Mouse (Mus musculus): ENCODE data around the gene 2610528A11Rik.
A peak's percentile ranks its signal among the peaks of the same experiment; 100 is the strongest.
"Not testable (repeated sequence)": the region's sequence is repeated elsewhere in the genome, so short reads cannot be mapped to it uniquely, and the experiment has no call there.

2610528A11Rik gene

DNA sequence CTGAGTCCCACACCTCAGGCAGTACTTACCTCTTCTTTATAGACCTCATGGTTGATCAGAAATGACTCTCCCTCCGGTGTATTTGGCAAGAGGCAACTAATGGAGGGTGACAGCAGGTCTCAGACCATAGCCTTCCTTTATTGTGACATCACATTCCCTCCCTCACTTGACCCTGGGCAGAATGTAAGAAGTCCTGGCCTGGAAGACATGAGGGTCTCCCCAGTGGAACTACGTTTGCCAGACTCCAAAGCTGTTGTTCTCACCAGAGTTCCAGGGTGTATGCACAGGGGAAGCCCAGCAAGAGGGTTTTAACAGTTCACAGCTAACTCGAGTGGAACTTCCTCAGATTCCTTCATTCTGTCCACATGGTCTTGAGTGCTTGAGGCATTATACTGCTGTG is at the start of gene 2610528A11Rik:
TSS of gene 2610528A11Rik (minus strand) at position 101 of the 400 bp plus-strand sequence.
- no peak for DNase-seq (ENCODE audit: low spot score)

DNA sequence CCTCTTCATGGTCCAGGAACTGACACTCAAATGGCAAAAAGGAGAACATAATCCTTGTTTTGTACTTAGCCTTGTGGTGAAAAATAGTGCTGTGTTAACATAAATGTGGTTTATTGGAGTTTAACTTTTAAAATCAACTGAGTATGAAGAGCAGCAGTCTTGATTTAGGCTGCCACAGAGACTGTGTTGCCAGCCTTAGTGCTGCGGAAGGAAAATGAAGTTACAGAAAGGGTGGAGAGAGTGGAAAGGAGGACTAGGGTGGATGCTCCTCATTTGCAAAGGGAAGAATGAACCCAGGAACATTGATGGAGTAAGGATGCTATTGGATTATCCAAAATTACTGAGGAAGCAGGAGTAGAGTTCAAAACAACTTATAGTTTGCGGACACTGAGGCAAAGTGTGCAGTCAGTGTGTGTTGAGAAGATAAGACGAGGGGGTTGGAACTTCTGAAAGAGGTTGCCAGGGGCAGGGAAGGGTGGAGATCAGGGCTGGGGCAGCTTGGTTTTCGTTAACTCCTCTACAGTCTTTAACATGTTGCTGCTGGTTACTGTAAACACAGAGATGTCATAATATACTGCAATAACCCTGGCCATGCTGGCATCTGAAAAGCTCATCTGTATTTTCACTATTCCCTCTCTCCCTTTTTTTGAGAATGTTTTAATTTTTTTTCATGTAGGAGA is 49.6 kb upstream of the 2610528A11Rik start:
- DNase-seq (ENCODE audit: low spot score) = no peak

DNA sequence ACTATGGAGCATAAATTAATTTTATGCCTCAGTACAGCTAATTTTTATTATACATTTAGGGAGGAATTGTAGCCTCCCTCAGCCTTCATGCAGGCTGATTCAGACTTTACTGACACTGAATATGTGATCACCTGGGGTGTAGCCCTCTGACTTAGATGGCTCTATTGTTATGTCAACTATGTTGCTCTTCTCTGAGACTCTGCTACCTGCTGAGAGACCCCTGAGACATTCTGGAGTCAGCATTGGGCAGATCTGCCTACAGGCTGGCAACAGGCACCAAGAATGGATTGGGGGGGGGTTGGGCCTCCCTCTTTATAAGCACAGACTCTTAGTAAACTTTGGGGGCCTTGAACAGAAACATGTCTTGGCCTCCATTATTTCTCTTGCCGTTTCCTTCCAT is 40.6 kb upstream of the 2610528A11Rik start:
- DNase-seq (ENCODE audit: low spot score) = no peak

DNA sequence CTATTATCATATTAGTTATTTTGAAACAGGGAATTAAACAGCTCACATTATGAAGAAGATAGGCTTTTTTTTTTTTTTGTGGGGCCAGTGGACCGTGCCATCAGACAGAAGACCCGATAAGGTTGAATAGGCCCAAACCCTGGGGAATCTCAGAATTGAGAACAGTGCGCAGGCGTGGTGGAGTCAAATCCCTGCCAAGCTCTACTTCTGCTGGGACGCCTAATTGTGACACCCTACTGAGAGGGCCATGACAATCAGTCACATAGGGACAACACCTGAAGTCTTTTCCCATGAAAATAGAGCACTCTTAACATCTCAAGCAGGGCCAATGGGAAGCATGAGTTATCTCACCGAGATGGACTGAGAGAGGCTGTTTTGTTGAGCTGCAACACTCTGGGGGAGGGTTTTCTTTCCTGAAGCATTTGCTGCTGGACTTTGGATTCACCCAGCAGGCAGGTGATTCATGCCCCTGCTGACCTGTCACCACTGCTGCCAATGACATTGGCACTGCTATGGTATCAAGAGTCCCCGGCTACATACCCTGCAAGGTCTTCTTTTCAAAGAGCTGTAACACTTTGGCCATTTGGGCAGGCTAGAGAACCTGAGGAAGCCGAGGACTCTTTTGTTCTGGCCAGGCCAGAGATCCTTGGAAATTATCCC is 25.4 kb upstream of the 2610528A11Rik start:
- DNase-seq (ENCODE audit: low spot score) = no peak

DNA sequence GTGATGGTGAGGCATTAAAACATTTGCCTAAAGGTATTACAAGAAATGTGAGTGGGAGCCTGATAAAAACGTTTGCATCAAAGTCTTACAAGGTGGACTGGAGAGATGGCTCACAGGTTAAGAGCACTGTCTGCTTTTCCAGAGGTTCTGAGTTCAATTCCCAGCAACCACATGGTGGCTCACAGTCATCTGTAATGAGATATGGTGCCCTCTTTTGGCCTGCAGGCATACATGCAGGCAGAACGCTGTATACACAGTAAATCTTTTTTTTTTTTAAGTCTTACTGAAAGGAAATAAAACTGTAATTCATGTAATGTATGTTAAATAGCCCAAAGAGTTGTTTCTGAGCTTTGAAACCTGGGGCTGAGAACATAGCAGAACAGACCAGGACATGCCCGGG is 23.8 kb upstream of the 2610528A11Rik start:
- DNase-seq (ENCODE audit: low spot score) = not testable (repeated sequence)

DNA sequence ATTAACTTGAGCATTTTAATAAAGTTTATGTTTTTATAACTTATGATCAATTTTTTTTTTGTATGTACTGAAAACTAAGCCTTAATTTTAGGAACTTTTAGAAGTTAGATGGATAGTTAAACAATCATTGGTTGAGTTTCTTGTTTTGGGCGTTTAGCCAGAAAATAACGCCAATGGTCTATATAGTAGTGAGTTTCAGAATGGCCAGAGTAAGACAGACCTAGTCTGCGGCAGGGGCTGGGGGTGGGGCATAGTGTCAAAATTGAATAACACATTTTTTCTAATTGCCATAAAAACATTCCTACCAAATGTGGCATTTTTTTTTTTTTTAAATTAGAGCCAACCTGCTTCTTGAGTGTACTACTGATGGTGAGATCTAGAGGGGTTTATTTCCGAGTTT is 22.3 kb upstream of the 2610528A11Rik start:
- no peak for DNase-seq (ENCODE audit: low spot score)

DNA sequence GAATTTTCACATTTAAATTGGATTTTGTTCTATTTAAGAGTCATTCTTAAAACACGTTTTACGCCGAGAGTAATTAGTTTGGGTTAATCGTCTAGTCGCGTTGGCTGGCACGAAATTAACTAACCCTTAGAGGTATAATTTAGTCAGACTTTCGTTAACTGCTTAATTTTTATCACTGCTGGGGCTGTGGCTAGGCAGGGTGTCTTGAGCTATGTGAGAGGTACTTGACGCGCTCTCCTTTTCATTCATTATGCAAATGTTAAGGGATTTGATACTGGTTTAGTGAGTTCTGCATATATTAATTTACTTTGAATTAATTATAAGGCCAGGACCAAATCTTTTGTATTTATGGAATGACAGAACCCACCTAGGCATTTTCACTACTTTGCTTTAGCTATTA is 21.8 kb upstream of the 2610528A11Rik start:
- no peak for DNase-seq (ENCODE audit: low spot score)

DNA sequence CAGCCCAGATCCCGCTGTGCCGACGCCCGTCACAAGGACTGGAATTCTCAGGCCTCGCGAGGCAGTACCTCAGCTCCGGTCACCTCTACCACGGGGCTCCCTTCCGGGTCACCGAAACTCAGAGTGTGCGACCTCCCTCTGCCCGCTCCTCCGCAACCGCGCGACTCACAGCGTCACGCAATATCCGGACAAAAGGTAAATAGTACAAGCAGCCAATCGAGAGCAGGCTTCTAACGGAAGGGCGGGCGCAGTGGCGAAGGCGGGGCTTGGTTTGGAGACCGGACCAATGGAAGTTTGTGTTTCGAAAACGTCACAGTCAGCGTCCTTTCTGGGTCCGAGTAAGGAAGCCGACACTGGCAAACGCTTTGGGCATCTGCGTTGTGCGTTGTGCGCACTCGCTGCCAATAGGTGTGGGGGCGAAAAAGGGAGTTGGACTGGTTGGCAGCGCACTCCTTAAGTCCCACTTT is 21.3 kb upstream of the 2610528A11Rik start, which contains the start of gene Ghitm:
TSS of gene Ghitm (minus strand) at position 146 of the 467 bp plus-strand sequence.
- DNase-seq (ENCODE audit: low spot score) = peak; percentile 95

DNA sequence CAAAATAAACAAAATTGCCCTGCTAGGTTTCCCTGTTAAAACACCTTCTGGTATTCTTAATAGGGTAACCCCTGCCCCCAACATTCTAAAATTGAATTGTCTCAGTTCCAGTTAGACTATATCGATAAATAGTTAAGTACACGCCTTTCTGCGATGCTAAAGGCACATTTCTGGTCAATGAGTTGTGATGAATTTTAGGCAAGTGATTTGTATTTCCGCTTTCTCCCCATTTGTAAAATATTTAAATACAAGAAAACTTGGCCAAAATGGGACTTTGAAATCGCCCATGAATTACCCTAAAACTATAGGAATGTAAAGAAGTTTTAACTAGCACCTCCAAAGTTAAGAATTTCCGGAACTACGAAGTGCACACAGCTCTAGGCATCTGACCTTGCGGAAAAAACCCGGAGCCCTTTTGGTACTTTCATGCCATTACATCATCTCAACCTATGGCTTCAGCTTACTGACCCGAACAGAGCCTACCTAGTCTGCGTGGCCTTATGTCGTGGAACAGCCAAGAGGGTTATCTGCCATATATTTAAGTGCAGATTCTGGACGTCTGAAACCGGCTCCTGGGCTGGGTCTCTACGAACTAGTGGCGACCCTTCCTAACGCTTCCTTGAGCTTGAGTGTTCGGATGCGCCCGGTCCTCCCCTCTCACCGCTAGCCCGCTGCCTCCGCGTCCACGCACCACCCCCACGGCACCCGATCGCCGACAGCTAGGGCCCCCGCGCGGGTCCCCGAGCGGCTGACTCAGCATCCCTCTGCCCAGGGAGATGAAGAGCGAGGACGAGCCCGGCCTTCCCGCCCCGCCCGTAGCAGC is 20.7 kb upstream of the 2610528A11Rik start:
- DNase-seq (ENCODE audit: low spot score) = no peak

DNA sequence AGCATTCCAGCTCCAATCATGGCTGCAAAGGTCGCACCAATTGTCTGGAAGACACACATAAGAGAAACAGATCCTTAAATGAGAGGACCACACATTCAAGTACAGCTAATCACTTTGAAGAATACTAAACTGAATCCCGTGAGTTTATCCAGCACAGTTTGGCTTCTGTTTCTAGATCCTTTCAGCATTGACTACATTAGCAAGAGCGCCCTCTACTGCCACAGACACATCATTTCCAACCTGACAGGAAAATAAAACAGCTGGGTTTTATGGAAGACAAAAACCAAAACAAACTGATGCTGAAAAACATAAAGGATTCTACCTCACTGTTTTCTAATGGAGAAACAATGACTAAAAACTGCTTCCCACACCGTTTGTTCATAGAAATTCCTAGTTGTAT is 13.8 kb upstream of the 2610528A11Rik start:
- DNase-seq (ENCODE audit: low spot score) = peak; percentile 28

DNA sequence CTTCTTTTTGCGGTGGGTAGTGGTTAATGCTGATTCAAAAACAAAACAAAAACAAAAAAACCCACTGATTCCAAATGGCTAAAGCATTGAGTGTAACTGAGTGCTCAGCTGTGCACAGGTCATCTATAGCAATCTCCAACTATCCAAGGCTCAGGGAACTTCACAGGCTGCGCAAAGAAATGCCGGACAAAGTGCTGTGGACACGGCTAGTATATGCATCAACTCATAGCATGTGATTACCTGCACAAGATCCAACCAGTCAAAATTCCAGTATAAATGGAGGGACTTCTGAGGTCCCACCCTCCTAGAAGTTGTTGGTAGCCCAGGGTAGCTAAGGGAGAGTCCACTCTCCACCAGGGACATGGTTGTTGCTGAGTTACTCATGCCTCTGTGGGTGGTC is 5.4 kb upstream of the 2610528A11Rik start:
- DNase-seq (ENCODE audit: low spot score) = no peak

DNA sequence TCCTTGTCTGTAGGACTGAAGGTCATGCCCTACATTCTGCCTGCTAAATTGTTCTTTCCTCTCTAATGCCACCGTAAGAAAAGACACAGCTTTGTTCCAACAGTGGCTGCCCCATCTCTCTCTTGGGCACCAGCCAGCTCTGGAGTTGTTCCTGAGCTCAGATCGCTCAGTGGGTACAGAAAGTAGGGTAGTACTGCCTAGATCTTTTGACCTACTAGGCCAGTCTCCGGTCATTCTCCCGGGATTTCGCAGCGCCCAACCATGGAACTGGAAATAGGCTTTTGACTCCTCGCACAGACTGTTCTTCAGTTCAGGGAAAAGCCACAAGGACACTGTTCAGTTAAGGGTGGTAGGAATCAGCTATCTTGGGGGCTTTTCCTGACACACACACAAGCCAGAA is 891 bp downstream of the 2610528A11Rik start:
- no peak for DNase-seq (ENCODE audit: low spot score)

DNA sequence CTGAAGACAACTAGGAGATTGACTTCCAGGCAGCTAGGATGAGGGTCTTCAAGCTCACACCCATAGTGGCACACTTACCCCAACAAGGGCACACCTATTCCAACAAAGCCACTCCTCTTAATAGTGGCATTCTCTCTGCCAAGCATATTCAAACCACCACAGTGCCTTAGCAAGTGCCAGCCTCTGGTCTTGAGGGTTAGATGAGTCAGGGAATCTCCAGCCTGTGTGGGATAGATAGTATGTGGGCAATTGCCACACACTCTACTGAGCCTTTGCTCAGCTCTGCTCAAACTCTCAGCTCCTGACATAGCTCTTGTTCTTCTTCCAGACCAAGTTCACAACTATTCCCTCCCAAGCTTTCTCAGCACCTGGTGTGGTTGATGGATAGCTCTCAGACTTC is 2.5 kb downstream of the 2610528A11Rik start:
- DNase-seq (ENCODE audit: low spot score) = no peak

DNA sequence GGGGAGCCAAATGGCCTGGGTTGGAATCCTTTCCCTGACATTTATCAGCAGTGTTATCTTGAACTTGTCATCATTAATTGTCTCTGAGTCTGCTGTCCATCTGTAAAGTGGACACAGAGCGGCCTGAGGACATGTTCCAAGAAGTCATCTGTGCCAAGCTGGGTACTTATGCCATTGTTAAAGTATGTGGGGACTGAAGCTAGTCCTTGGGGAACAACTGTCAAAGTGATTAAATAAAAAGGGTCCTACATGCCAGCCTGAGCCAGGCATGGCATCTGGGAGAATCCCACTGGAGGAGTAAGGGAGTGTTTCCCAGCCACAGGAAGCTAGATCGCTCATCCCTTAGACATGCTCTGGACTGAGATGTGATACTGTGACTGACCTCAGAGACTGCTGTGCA is 3.4 kb downstream of the 2610528A11Rik start:
- no peak for DNase-seq (ENCODE audit: low spot score)

DNA sequence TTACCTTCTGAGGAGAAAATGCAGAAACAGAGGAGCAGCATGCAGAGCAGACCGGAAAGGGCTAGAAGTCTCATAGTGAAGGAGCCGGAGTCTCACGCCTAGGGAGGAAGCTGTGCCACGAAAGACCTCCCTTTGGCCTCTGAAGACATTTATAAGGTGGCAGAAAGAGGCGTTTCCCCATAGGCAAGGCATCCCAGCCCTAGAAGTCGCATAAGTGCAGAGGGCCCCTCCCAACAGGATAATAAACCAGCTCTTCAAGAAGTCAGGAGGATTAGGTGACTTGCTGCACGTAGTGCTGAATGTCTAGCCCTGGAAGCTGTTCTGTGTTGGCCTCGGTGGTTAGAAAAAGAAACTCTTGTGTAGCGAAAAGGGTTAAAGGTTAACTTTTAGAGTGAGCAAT is 3.8 kb downstream of the 2610528A11Rik start:
- DNase-seq (ENCODE audit: low spot score) = no peak

DNA sequence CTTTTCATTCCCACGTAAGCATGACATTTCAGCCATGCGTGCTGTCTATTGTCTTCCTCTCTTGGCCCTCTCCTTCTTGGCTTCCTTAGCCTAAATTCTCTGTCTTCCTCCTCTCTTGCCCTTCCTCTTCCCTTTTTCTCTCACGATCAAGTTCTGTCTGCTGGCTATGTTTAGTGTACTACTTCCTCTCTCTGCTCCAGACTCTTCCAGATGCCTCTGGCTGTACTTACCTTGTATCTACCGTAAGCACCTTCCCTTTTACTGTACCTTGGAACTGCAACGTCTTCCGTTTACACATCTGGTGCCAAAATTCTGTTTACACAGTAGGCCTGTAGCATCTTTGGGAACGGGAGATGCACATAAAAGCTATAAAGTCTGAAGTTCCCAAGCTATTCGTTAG is 4.4 kb downstream of the 2610528A11Rik start:
- no peak for DNase-seq (ENCODE audit: low spot score)

DNA sequence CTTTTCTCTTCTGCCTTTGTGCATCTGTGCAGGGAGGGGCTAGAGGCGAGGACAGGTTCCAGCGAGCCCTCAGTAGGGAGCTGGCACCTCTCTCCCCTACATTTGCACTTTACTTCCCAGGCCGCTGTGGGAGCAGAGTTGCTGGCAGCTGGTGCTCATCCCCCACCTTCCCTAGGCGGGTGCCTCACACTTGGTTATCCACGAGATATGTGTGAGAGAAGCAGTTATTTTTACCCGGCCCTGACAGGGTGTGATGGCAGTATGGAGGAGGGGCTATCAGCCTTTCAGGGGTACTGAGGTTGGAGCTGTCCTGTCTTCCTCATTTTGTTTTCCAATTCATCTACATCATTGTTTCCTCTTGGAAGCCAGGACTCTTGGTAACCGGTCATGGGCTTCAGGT is 8.0 kb downstream of the 2610528A11Rik start:
- DNase-seq (ENCODE audit: low spot score) = no peak

DNA sequence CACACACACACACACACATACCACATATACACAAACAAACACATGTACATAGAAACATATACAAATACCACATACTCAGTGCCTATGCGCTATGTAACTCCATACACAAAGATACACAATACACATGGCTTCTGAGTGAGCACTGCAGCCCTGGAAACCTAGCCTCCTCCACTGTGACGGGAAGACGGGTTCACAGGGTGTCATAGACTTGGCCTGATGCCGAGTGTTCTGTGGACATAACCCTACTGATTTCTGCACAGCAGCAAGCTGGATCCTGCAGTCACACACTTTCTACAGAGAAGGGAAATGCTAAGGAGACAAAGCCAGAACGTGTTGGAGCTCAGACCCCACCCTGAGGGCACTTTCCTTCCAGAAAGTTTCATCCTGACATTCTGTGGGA is 9.1 kb downstream of the 2610528A11Rik start:
- DNase-seq (ENCODE audit: low spot score) = peak; percentile 73

DNA sequence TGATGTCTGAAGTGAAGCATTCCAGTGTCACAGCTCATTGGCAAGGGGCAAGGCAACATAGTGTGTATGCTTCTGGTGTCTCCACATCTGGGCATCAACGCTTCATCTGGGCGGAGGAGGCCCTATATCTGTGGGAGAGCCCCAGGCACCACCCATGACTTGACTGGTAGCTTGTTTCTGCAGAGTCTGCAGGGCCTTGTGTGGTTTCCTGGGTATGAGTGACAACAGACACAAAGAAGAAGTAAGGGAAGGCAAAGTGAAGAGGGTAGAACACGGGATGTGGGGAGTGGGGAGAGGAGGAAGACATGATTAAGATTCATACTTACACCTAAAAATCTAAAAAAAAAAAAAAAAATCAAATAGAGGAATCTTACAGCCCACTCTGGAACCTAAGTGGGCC is 11.3 kb downstream of the 2610528A11Rik start:
- DNase-seq (ENCODE audit: low spot score) = no peak

DNA sequence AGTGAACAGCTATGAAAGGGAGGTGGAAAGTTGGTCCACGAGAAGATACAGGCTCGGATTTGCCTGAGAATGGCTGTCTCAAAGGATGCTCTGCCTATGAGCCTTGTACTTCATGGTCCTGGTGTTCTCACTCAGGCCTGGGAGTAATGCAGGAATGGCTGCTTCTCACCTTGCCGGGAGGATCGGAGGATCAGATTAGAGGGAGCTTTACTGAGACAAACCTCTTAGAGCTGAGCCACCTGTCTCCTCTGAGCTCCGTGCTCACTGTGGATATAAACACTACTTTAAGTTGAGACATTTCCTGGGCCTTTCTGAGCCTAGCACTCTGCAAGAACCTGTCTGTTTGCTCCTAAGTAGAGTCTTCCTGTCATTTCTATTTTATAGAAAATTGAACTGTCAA is 12.3 kb downstream of the 2610528A11Rik start:
- DNase-seq (ENCODE audit: low spot score) = no peak

DNA sequence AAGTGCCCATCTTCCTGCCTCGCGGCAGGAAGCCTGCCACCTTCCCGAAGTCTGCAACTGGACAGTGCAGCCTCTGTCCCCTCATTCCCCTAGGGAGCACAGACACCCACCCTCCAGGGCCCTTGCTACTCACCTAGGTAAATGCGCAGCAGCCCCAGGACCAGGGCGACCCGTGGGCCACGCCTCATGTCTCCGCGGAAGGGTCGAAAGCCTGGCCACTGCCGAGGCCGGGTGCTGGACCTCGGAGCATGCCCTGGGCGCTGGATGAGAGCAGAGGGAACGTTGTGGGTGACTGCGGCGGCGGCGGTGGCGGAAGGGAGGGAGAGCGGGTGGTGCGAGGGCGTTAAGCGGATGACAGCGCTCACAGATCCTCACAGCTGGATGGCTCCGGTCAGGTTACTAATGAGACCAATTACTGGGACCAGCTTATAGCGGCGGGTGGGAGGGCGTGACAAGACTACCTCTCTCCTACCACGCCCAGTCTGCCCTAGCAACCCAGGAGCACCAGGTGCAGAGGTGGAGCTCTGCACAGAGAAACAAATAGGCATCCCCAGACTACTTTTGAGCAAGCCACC is 15.8 kb downstream of the 2610528A11Rik start, which contains the start of gene Cdhr1:
TSS of gene Cdhr1 (minus strand) at position 392 of the 575 bp plus-strand sequence.
- DNase-seq (ENCODE audit: low spot score) = no peak

DNA sequence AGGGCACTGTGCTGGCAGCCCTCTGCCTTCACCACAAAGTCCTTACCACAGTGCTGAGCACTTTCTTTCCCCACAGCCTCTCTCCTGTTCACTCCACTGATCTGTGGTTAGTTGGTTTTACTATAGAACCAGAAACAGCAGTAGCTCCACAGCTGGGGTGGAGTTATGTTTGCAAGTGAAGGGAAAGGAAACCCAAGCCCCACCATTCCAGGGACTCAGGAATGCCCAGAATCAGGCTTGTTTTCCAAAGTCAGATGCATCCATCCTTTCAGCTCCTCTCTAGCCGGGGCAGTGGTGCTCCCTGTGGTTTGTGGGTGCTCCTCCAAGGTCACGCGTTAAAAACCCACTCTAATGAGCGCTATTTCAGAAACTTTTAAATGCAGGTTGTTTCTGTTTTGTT is 18.3 kb downstream of the 2610528A11Rik start:
- no peak for DNase-seq (ENCODE audit: low spot score)

All from urinary bladder, postnatal 14 days (tissue).